Mouse (Mus musculus) liver, embryonic 14.5 days (tissue): ENCODE measurements at regions not wholly inside any gene's neighbourhood (a gene's known extent, or its start where the extent isn't known, plus 50 kb on each side); places are given as distances from the start of the nearest gene placed in this dataset.
"Not testable (repeated sequence)": the region's sequence is repeated elsewhere in the genome, so short reads cannot be mapped to it uniquely, and the experiment has no call there.

Experiments
- ATAC-seq: fragments of 200-750 bp; cut with Nextera tagmentation; 2 replicates; pipeline ENCODE4 v1.8.0; 2017; ENCODE audit warnings: moderate number of reproducible peaks, mild to moderate bottlenecking, moderate library complexity; ENCODE audit not compliant: insufficient read depth
- DNase-seq, 3 experiments: peaks; one replicate each; pipeline ENCODE4 v3.0.0-alpha.2; 2012 to 2013; ENCODE audit warnings: low read depth in 3 of 3, low spot score in 3 of 3
- H3K27ac ChIP-seq: fragments of 300-500 bp; sonication (generic); 2 replicates; pipeline ENCODE4 v1.5.1; 2014; ENCODE audit warnings: moderate library complexity, mild to moderate bottlenecking, control low read depth, inconsistent platforms
- H3K27me3 ChIP-seq: fragments of 300-500 bp; sonication (generic); 2 replicates; pipeline ENCODE4 v1.6.1; 2014; ENCODE audit warnings: mild to moderate bottlenecking, low read length, moderate library complexity; ENCODE audit not compliant: control insufficient read depth, insufficient read depth
- H3K36me3 ChIP-seq: fragments of 300-500 bp; sonication (generic); replicated peaks from 2 replicates; pipeline ENCODE4 v1.6.1; 2014; ENCODE audit warnings: low read depth; ENCODE audit not compliant: control insufficient read depth, insufficient read depth
- H3K4me1 ChIP-seq, 2 experiments: fragments of 200-500 bp in 1 of 2; fragments of 300-500 bp in 1 of 2; sonication (generic) in 1 of 2; replicated peaks; 2 replicates each; pipeline ENCODE4 v1.6.1; 2012 to 2014; ENCODE audit warnings: antibody characterized with exemption in 1 of 2, inconsistent platforms in 1 of 2, low read length in 1 of 2; ENCODE audit not compliant: control insufficient read depth in 2 of 2, insufficient read depth in 2 of 2
- H3K4me2 ChIP-seq: fragments of 300-500 bp; sonication (generic); 2 replicates; pipeline ENCODE4 v1.6.1; 2014; ENCODE audit warnings: low read depth, mild to moderate bottlenecking, control low read depth, moderate library complexity
- H3K4me3 ChIP-seq, 2 experiments: fragments of 200-500 bp in 1 of 2; fragments of 300-500 bp in 1 of 2; sonication (generic) in 1 of 2; 2 replicates each; pipeline ENCODE4 v1.5.1; 2012 to 2014; ENCODE audit warnings: low read depth in 2 of 2, low read length in 2 of 2, mild to moderate bottlenecking in 2 of 2, control low read depth in 1 of 2, inconsistent platforms in 1 of 2, moderate library complexity in 1 of 2; ENCODE audit not compliant: insufficient read depth in 1 of 2
- H3K9ac ChIP-seq: fragments of 300-500 bp; sonication (generic); replicated peaks from 2 replicates; pipeline ENCODE4 v1.6.1; 2014; ENCODE audit warnings: mild to moderate bottlenecking, control low read depth, moderate library complexity
- H3K9me3 ChIP-seq: fragments of 300-500 bp; sonication (generic); 2 replicates; pipeline ENCODE4 v1.6.1; 2016; ENCODE audit warnings: low read length, mixed read lengths; ENCODE audit not compliant: control insufficient read depth
- CTCF ChIP-seq: IDR thresholded peaks from 2 replicates; pipeline ENCODE4 v1.5.1; 2016; ENCODE audit warnings: antibody characterized with exemption, low read depth, control low read depth
- EP300 ChIP-seq: IDR thresholded peaks from 2 replicates; pipeline ENCODE4 v1.6.1; 2016; ENCODE audit warnings: antibody characterized with exemption, low read depth
- WGBS: fragments of 180-500 bp; shearing (Covaris S2); extraction: QIAGEN DNeasy Blood & Tissue Kit; methylation state at CpG from one replicate; pipeline ENCODE4 v1.1.7; 2014; ENCODE audit not compliant: insufficient replicate concordance; 5-methylcytosine and 5-hydroxymethylcytosine counted together

DNA sequence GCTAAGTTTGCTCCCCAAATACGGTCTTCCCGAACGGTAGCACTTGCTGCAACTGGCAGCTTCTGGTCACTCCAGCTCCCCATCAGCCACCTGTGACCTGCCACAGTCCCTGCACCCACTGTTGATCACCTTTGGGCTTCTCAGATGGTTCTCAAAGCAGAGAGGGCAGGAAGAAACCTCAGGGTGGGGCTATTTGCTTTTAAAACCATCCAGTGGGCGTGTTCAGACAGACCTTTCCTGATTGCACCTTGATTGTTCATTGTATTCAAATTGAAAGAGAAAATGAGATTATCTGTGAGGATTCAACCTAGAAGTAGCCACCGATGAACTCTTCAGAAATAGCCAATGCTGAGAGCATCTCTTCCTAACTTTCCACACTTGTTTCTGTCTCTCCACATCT lies 60.3 kb upstream of the Lrpprc start:
- ATAC-seq (no peak), DNase-seq (no peak)
- 60% methylated on average over 5 of the region's 5 CpGs for WGBS
- TF ChIP-seq CTCF (no peak), EP300 (no peak)
- Histone ChIP-seq H3K4me3 (no peak overlapping the region), H3K27me3 (no peaks in the 10 kb centered on the region), H3K27ac (no peak overlapping the region), H3K9ac (no peak overlapping the region), H3K36me3 (no peaks in the 10 kb centered on the region), H3K9me3 (no peaks in the 10 kb centered on the region), H3K4me2 (no peak overlapping the region), H3K4me1 (peaks cover 0 to 2% of the 10 kb centered on the region in 2 experiments; a peak in 1 of 4 replicates)

DNA sequence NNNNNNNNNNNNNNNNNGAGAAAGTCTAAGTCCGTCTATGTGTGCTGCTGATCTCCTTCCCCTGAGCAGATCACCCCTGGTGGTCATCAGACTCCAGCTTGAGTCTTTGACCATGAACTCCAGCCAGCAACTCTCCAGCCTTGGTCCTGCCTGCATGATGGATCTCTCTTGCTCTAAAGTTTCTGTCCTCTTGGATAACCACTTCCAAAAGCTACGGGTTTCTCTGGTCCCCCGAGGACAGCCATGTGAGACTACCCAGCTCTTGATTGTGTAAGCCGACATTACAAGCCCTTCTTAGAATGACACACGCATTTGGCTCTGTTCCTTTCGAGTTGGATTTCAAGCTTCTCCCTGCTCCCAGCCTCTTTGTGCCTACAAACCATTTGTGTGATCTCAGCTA lies 66.4 kb upstream of the Lrpprc start:
- Histone ChIP-seq H3K9ac (no peak overlapping the region), H3K4me2 (no peak overlapping the region), H3K4me1 (peaks cover 0 to 2% of the 10 kb centered on the region in 2 experiments; a peak in 1 of 4 replicates), H3K27ac (no peak overlapping the region), H3K9me3 (no peaks in the 10 kb centered on the region), H3K27me3 (no peaks in the 10 kb centered on the region), H3K4me3 (no peak overlapping the region), H3K36me3 (no peaks in the 10 kb centered on the region)
- ATAC-seq (no peak), DNase-seq (no peak)
- TF ChIP-seq EP300: no peak
- TF ChIP-seq CTCF: no peak
- WGBS: 69% methylated on average over 6 of the region's 6 CpGs

DNA sequence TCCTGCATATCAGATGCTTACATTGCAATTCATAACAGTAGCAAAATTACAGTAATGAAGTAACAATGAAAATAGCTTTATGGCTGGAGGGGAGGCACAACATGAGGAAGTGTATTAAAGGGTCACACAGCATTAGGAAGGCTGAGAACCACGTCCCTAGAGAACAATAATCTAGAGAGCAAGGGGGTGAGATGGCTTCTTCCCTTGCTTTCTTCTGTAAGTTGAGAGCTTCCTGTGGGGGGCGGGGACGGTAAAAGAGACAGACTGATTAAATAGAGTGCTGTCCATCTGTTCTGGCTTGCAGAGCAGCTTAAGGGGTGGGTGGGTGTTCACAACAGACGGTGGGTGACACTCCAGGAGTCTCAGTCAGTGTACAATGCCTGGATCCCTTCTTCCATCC lies 68.2 kb upstream of the Lrpprc start:
- 13% methylated on average over 4 of the region's 4 CpGs for WGBS
- TF ChIP-seq EP300 (no peak), CTCF (no peak)
- Histone ChIP-seq H3K4me1 (peaks cover 0 to 2% of the 10 kb centered on the region in 2 experiments; a peak in 1 of 4 replicates), H3K9ac (no peak overlapping the region), H3K27ac (no peak overlapping the region), H3K4me3 (no peak overlapping the region), H3K4me2 (no peak overlapping the region), H3K27me3 (no peaks in the 10 kb centered on the region), H3K9me3 (no peaks in the 10 kb centered on the region), H3K36me3 (no peaks in the 10 kb centered on the region)
- ATAC-seq (no peak), DNase-seq (no peak)

DNA sequence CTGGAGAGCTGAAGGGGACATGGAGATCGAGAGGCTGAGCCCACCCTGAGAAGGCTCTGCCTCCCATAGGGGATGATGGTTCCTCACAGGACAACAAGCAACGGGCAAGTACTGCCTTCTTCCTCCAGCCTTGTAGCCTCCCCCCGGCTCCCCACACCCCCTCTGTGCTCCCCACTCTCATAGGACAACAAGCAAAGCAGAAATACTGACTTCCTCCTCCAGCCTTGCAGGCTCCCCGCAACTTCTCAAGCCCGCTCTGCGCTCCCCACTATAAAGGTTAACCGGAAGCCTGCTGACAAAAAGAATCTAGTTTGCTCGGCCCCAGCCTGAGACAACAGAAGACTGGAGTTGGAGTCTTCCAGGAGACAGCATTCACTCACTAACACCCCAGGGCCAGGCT lies 69.3 kb upstream of the Lrpprc start:
- Histone ChIP-seq H3K9me3 (no peaks in the 10 kb centered on the region), H3K27me3 (no peaks in the 10 kb centered on the region), H3K4me1 (peaks cover 0 to 2% of the 10 kb centered on the region in 2 experiments; a peak in 1 of 4 replicates), H3K9ac (no peak overlapping the region), H3K4me3 (no peak overlapping the region), H3K27ac (no peak overlapping the region), H3K4me2 (no peak overlapping the region), H3K36me3 (no peaks in the 10 kb centered on the region)
- ATAC-seq (no peak), DNase-seq (no peak)
- 23% methylated on average over 8 of the region's 8 CpGs for WGBS
- TF ChIP-seq EP300: no peak
- TF ChIP-seq CTCF: no peak

DNA sequence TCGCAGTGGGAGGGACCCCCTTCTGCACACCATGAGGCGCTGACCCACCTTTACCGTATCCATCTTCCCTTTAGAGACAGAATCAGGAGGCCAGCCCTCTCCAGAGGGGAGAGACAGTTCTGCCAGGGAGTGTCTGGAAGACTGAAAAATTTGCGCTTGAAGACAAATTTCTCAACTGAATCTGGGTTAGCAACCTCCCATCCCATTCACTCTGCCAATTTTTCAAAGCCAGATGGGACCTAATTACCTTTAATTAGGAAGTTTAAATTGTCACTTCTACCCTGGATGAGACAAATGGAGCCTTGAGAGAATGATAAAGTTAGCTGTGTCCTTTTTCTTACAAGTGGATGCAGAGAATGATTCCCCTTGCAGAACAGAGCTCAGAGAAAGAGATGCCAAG lies 70.2 kb upstream of the Lrpprc start:
- WGBS: 73% methylated on average over 4 of the region's 4 CpGs

DNA sequence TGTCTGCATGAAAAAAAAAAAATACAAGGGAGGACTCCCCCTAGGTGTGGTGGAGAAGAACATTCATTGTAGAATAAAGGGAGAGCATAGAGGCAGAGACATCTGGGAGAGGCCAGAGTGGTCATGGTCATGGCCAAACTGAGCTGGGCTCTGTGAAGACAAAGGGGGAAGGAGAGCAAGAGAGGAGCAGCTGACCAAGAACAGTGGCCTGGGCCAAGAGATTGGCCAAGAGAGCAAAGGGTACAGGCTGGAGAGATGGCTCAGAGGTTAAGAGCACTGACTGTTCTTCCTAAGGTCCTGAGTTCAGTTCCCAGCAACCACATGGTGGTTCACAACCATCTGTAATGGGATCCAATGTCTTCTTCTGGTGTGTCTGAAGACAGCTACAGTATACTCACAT lies 73.6 kb upstream of the Lrpprc start:
- DNase-seq, H3K27ac ChIP-seq, H3K27me3 ChIP-seq: not testable (repeated sequence)

More for the DNA sequence above, 70.2 kb upstream of the Lrpprc start:
- no peaks in the 10 kb centered on the region for H3K4me1 ChIP-seq
- H3K9ac ChIP-seq: no peak overlapping the region
- no peak overlapping the region for H3K4me3 ChIP-seq
- ATAC-seq (no peak), DNase-seq (no peak)
- no peak for TF ChIP-seq EP300
- TF ChIP-seq CTCF: no peak
- no peaks in the 10 kb centered on the region for H3K36me3 ChIP-seq
- H3K27me3 ChIP-seq: no peaks in the 10 kb centered on the region
- no peaks in the 10 kb centered on the region for H3K9me3 ChIP-seq
- H3K4me2 ChIP-seq: no peak overlapping the region
- H3K27ac ChIP-seq: no peak overlapping the region

More for the DNA sequence above, 73.6 kb upstream of the Lrpprc start:
- H3K4me2 ChIP-seq, H3K9me3 ChIP-seq, H3K36me3 ChIP-seq, ATAC-seq, H3K4me1 ChIP-seq, H3K9ac ChIP-seq, H3K4me3 ChIP-seq: not testable (repeated sequence)
